Mouse (Mus musculus) layer of hippocampus, adult 9-10 months (tissue): ENCODE measurements around the gene Dkkl1.
"Not testable (repeated sequence)": the region's sequence is repeated elsewhere in the genome, so short reads cannot be mapped to it uniquely, and the experiment has no call there.

Experiments used
- DNase-seq: peaks from one replicate; pipeline ENCODE4 v3.0.0; 2022; ENCODE audit warnings: low spot score

The Dkkl1 gene

DNA sequence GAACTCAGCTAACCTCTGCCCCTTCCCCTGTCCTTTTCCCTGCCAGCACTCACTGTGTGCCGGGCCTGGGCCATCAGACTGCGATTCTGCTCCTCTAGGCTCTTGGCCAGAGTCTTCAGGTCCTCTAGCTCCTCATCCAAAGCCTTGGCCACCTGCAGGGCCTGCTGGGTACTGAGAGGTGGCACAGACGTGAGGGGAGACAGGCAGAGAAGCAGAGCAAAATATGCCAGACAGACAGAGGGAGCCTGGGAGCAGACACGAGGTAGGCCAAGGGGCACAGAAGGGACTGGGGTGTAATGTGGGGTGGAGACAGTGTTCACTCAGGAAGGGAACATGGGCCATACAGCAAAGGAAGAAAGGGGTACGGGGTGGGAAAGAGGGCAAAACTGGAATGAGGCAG, 18.5 kb downstream of the Dkkl1 start:
- no peak for DNase-seq

DNA sequence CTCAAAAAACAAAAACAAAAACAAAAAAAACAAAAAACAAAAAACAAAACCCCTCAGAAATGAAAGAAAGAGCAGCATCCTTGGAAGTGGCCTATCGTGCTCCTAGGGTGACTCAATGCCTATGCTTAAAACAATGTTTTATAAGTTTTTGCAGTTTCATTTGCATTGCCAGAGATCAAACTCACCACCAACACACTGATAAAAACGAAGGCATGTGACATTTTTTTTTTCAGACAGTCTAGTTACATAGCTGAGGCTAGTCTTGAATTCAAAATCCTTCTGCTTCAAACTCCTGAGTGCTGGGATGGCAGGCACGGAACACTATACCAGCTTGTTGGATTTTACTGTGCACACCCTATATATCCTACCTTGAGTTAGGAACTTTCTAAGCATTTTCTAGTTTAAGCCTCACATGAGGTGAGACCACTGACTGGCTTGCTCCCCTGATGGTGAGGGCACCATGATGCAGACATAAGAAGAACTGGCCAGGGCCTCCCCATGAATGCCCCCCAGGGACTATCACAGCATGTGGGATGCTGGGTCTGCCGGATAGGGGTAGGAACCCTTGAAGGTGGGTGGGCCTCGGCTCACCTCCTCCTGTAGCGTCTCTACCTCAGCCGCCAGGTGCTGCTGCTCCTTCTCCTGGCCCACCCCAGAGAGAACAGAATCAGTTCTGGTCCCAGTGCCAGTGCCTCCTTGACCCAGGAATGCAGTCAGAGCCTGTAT, 19.2 kb downstream of the Dkkl1 start:
- DNase-seq, result no peak

DNA sequence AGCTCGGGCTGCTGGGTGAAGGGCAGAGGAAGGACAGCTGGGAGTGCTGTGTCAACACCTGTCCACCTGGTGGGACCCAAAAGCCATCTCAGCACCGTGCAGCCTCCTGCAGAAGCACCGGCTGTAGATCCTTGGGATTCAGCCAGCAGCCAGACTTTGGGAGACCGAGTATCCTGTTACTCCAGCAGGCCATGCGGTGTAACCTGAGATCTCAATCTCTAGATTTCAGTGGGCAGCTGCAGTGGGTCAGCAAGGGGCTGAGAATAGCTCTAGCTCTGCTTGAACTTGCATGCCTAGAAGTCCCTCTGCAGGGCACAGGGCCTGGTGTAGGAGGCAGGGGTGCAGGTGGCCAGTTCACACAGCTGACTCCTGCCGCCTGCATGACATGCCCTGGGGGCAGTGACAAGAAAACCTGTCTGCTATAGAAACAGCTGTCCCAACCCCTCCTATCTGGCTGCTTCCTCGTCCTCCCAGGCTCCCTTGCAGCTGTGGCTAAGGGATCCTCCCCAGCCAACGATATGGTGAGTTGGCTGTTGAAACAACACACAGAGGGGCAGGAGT, 20.1 kb downstream of the Dkkl1 start:
- no peak for DNase-seq

DNA sequence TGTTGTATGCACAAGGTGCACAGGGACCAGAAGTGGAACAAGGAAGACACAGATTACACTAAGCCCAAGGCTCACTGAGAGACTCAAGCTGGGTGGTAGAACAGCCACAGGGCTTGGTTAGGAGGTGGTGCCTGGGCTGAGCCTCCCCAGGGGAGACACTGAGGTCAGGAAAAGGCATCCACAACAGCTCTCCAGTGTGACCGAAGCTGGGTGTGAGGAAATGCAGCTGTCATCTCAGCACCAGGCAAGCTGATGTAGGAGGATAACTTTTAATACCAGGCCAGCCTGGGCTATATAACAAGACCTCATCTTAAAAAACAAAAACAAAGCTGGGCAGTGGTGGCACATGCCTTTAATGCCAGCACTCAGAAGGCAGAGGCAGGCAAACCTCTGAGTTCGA, 20.8 kb downstream of the Dkkl1 start:
- DNase-seq, result no peak

DNA sequence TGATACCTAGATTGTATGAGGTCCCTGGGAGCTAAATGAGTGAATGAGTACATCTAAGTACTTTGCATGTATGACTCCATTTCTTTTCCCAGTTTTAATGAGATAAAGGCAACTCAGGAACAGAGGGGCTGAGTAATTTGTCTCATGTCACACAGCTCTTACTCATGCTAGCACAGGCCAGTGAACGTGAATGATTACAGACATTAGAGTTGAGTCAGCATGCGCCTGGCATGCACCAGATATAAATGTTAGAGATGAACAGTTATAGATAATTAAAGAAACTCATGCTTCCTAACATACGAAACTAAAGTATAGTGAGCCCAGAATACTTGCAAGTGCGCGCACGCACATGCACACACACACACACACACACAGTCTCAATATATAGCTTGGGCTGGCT, 21.8 kb downstream of the Dkkl1 start:
- no peak for DNase-seq

DNA sequence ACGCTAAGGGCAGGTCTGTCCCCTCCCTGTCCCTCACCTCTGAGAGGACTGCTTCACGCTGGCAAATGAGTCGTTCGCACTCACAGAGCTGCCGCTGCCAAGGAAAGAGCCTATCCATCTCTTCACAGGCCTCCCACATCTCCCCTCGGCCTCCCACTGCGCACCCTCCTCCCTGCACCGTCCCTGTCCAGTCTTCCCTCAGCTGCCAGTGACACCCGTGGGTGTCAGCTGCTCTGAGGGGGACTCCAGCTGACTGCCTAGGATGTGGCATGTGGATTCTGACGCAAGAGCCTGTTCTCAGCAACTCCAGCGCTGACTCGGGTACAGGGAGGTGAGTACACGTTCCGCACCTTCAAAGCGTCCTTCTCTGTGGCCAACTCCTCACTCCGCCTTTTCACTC, 22.3 kb downstream of the Dkkl1 start:
- no peak for DNase-seq

DNA sequence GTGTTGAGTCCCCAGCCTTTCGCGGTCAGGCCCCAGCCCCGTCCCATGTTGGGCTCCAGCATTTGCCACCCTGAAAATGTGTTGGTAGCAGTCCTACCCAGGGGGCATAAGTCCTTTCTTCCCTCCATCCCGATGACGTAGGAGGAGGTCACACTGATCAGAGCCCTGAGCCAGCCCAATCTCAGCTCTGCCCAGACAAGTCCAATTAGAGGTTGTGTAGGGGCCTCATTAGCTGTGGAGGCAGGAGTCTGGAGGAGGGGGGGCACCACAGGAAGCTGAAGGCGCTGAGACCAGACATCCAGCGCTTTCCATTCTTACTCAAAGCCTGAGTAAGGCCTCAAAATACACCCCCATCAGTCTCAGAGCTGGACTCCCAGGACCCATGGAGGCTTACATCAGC, 26.0 kb downstream of the Dkkl1 start:
- DNase-seq, result no peak

DNA sequence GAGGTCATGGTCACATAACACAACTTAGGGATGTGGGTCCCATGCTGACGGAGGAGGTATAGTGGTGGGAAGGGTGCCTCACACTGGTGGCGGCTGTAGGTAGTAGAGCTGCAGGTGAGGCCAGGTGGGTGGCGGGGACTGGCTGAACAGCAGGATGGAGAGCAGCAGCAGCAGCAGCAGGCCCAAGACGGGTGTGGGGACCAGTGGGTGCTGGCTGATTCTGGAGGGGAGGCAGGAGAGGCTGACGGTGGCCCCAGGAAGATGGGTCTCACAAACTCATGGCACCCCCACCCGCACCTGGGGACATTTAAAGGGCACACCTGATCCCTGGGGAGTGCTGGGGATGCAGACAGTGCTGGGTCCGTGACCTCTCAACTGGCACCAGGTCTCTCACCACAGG, 28.3 kb downstream of the Dkkl1 start:
- DNase-seq, result no peak

DNA sequence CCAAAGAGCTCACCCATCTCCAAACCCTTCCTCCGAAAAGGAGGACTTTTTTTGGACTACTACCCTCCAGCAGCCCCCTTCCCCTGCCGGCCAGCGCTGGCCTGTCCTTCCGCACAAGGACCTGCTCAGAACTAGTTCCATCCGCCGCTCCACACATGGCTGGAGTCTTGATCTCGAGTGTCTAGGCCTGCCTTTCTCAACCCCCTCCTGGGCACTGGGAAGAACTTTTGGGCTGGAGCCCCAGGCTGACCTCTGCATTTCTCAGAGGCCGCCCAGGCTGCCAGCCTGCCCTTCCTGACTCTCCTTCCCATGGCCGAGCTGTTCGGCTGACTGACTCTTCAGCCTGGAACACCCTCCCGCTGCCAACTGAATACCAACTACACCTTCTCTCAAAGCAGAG, 29.3 kb downstream of the Dkkl1 start:
- no peak for DNase-seq

DNA sequence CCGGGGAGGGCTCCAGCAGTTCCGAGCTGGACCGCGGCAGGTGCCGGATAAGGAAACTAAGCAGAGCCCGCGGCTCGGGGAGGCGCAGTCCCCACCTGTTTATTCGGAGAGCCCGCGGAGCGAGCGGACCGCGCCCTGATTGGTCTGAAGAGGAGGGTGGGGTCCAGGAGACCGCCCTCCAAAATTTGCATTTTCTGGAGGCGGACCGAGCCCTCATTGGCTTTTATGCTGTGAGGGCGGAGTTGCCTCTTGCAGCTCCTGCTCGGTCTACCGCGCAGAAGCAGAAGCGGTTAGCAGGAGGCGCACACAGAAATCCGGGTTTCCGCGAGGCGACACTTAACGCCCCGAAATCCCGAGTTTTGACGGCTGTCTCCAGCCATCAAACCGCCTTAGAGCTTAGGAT, 29.7 kb downstream of the Dkkl1 start:
- DNase-seq, result no peak

DNA sequence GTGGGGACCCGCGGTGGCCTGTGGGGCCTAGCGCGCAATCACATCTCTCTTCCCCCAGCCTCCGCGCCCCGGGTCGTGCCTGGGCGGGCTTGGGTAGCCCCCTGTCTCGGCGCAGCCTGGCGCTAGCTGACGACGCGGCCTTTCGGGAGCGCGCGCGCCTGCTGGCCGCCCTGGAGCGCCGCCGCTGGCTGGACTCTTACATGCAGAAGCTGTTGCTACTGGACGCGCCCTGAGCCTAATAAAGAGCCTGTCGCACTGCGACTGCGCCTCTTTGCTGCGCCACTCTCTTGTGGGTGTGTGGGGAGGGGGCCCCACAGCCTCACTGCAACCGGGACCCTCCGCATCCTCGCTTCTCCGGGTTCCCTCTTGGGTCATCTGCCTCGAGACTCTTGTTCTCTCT, 30.4 kb downstream of the Dkkl1 start:
- DNase-seq, result no peak

DNA sequence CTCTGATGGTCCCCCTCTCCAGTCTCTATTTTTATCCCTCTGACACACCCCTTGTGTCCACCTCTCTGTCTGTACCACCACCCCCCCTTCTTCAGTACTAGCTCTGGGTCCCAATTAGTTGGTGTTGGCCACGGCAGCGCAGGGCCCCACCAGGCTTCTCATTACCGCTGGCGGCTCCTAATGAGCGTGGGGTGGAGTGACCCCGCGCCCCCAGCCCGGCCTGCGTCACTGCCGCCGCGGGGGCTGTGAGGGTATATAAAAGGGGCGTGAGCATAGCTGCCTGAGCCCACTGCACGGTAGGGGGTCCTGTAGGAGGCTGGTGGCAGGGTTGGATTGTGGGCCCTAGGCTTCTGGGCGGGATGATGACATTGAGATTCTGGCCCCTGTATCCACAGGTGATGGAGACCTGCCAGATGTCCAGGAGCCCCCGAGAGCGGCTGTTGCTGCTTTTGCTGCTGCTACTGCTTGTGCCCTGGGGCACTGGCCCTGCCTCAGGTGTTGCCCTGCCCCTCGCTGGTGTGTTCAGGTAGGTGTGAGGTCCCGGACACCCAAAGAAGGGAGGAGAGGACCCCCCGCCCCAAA, 31.0 kb downstream of the Dkkl1 start, which contains the start of gene Pth2:
TSS of gene Pth2 (plus strand) at position 100 of the 582 bp plus-strand sequence.
- no peak for DNase-seq

DNA sequence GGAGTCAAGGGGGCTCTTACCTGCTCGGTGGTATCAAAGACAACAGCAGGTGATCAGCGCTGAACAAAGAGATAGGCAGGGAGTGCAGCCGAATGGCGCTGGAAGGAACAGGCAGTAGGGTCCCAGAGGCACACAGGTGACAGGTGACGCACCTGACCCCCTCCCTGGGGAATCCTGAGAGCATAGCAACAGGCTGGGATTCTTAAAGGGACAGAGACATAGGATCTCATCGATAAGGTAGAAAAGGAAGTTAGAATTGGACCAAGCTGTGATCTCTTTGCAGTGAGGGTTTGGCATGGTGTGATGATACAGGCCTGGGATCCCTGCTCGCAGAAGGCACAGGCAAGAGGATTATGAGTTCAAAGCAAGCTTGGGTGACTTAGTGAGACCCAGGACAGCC, 32.5 kb downstream of the Dkkl1 start, which contains the start of gene Gfy:
TSS of gene Gfy (minus strand) at position 101 of the 400 bp plus-strand sequence.
- no peak for DNase-seq

DNA sequence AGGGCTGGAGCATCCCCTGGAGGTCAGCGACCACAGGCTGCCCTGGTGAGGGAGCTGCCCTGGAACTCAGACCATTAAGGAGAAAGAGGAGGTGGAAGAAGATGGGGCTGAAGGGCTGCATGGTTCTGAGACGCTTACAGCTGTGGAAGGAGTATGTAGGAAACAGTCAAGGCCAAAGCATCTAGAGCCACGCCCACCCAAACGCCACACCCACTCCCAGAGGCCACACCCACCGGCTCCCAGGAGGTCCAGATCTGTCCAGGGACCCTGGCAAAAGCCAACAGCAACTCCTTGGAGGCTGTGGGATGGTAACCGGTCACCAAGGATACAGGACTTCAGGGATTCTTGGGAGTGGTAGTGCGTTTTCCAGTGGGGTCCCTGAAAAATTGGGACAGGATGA, 33.4 kb downstream of the Dkkl1 start:
- no peak for DNase-seq

DNA sequence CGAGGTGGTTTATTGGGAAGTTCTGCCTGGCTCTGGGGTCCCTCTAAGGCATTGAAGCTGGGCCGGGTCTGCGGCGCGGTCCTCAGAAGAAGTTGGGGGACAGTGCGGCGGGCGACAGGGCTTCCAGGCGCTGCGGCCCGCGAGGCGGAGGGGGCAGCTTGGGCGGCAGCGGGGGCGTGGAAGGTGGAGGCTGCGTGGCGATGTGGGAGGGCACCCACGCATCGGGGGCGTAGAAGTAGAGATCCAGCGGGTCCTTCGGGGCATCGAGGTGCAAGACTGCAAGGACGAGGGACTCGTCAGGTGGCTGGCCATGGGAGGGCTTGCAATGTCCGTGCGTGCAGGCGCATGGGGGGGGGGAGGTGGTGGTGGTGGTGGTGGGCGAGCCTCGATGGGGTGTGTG, 35.6 kb downstream of the Dkkl1 start:
- DNase-seq, result no peak

DNA sequence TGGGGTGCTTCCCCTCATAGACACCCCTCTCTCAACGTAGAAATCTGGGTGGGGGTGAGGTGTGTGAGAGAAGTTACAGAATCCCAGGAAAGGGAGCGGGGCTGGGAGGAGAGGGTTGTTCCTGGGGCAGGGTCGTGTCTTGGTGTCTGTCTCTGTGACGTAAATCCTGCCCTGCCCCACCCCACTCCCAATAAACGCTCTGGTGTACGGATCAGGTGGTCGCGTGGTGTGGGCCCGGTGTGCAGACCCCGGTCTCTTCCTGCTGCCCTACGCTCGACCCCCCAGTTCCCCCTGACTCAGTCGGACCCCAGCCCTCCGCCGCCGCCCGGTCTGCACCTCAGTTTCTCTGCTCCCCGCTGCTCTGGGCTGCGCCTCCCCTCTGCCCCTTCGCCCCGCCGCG, 36.0 kb downstream of the Dkkl1 start:
- no peak for DNase-seq

DNA sequence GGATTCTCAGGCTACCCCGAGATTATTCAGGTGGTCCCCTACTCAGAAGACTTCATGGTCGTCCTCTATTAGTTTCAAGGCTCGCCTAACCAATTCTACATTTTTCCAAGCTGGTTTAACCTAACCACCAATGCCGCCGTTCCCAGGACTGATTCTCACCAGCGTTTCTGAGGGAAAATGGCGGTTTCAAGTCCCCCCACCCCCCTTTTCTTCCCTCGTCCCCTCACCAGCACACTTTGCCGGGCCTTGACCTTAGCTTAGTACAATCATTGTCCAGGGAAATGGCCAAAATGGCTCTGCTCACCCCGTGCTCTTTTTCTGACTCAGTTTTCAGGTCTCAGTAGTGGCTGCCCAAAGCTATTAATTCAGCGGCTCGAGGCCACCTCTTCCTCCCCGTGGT, 36.5 kb downstream of the Dkkl1 start:
- DNase-seq, result no peak

DNA sequence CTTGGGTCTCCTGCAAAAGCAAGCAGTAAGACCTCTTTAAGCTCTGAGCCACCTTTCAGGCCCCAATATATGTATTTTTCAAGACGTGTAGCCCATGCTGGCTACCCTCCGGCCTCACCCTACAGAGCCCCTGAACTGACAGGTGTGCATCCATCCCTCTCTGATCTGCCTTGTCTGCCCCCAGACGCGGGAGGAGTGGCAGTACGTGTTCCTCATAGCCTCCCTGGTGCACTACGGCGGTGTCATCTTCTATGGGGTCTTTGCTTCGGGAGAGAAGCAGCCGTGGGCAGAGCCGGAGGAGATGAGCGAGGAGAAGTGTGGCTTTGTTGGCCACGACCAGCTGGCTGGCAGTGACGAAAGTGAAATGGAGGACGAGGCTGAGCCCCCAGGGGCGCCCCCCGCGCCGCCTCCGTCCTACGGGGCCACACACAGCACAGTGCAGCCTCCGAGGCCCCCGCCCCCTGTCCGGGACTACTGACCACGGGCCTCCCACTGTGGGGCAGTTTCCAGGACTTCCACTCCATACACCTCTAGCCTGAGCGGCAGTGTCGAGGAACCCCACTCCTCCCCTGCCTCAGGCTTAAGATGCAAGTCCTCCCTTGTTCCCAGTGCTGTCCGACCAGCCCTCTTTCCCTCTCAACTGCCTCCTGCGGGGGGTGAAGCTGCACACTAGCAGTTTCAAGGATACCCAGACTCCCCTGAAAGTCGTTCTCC, 37.2 kb downstream of the Dkkl1 start:
- DNase-seq, result no peak

DNA sequence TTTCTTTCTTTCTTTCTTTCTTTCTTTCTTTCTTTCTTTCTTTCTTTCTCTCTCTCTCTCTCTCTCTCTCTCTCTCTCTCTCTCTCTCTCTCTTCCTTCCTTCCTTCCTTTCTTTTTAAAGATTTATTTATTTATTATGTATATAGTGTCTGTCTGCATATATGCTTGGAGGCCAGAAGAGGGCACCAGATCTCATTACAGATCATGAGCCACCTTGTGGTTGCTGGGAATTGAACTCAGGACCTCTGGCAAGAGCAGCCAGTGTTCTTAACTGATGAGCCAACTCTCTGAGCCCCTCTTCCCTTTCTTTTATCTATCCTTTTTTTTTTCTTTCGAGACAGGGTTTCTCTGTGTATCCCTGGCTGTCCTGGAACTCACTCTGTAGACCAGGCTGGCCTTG, 38.2 kb downstream of the Dkkl1 start:
- DNase-seq, result not testable (repeated sequence)

DNA sequence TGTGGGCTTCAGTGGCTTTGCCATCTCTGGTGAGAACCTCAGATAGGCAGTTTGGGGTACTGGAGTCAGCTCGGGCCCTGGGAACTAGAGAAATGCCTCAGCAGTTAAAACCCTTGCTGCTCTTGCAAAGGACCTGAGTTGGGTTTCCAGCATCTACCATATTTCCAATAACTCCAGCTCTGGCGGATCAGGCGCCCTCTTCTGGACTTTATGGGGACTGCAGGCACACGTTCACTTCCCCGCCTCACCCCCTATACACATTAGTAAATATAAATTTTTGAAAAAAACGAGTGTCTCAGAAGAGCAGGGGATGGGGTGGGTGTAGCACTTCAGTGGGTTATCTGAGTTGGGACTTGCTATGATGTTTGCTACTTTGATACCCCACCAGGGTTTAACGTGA, 39.0 kb downstream of the Dkkl1 start:
- no peak for DNase-seq

DNA sequence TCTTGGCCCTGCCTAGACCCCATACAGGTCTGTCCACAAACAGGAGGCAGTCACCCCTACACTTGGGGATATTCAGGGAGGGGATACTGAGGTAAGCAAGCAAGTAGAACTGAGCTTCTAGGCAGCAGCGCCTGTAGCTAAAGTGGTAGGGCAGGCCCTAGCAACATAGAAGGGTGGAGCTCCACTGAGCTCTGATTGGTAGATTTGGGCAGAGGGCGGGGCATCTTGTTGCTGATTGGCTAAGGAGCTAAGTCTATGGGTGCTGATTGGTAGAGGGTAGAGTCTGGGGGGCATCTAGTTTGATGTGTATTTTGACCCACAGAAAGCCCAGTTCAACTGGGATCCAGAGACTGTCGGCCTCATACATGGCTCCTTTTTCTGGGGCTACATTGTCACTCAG, 42.5 kb downstream of the Dkkl1 start:
- no peak for DNase-seq

DNA sequence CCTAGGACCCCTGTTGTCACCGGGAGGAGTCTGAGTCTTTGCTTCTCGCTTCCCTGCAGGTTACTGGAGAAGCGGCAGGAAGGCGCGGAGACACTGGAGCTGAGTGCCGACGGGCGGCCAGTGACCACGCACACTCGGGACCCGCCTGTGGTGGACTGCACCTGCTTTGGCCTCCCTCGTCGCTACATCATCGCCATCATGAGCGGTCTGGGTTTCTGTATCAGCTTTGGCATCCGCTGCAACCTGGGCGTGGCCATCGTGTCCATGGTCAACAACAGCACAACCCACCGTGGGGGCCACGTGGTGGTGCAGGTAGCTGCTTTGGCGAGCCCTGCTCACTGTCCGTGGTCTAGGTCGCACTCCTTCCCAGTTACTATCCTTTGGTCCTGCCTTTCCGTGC, 43.3 kb downstream of the Dkkl1 start:
- DNase-seq, result no peak
